Mouse (Mus musculus) stomach, embryonic 15.5 days (tissue): ENCODE data around the gene Pctp. TPM values are rescaled to one million over a fixed set of nuclear protein-coding genes. Genes with fewer than 3 reads are reported as not detected.

Experiments
- ATAC-seq: fragments of 200-750 bp; cut with Nextera tagmentation; 2 replicates; pipeline ENCODE4 v1.8.0; 2017; ENCODE audit warnings: low read depth, moderate number of reproducible peaks, moderate TSS enrichment; ENCODE audit not compliant: insufficient read depth, low FRiP score
- H3K27ac ChIP-seq: fragments of 300-500 bp; sonication (generic); 2 replicates; pipeline ENCODE4 v1.5.1; 2015; ENCODE audit warnings: mild to moderate bottlenecking, inconsistent platforms
- H3K27me3 ChIP-seq: fragments of 300-500 bp; sonication (generic); replicated peaks from 2 replicates; pipeline ENCODE4 v1.6.1; 2015; ENCODE audit warnings: inconsistent platforms
- H3K36me3 ChIP-seq: fragments of 300-500 bp; sonication (generic); 2 replicates; pipeline ENCODE4 v1.6.1; 2015; ENCODE audit warnings: inconsistent platforms
- H3K4me1 ChIP-seq: fragments of 300-500 bp; sonication (generic); 2 replicates; pipeline ENCODE4 v1.6.1; 2015; ENCODE audit warnings: inconsistent platforms
- H3K4me2 ChIP-seq: fragments of 300-500 bp; sonication (generic); 2 replicates; pipeline ENCODE4 v1.6.1; 2015; ENCODE audit warnings: mild to moderate bottlenecking, inconsistent platforms
- H3K4me3 ChIP-seq: fragments of 300-500 bp; sonication (generic); replicated peaks from 2 replicates; pipeline ENCODE4 v1.5.1; 2015; ENCODE audit warnings: inconsistent platforms
- H3K9ac ChIP-seq: fragments of 300-500 bp; sonication (generic); 2 replicates; pipeline ENCODE4 v1.6.1; 2015; ENCODE audit warnings: inconsistent platforms
- H3K9me3 ChIP-seq: fragments of 300-500 bp; sonication (generic); 2 replicates; pipeline ENCODE4 v1.6.1; 2016; ENCODE audit warnings: inconsistent platforms
- WGBS: fragments of 180-500 bp; shearing (Covaris S2); methylation state at CpG from one replicate; pipeline ENCODE4 v1.1.7; 2015; 5-methylcytosine and 5-hydroxymethylcytosine counted together
- polyA plus RNA-seq: library from polyadenylated mRNA; unstranded; fragments of >200 nt; fragmentation: Nextera tagmentation; extraction: Ambion mirVana; gene quantifications from 2 replicates; pipeline ENCODE4 v1.2.1, GENCODE M21; 2015

The Pctp gene
- polyA plus RNA-seq, 1 experiment from 2014 or later = 13.9 TPM

DNA sequence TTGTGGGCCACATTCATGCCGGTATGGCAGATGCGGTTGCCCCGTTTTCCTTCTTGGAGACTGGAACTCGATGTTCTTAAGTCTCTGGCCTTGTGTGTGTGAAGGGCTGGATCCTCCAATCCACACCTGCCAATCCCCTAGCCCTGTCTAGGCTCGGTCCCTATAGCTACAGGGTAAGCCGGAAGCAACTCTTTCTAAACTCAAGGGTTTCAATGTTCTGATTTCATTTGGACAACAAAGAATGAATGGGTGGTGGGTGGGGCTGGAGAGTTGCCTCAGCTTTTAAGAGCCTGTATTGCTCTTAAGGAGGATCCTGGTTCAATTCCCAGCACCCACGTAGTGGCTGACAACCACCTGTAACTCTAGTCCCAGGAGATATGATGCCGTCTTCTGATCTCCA lies 16.2 kb downstream of the Pctp start:
- Histone ChIP-seq H3K4me3 (no peak overlapping the region), H3K4me2 (no peak overlapping the region), H3K27ac (no peak overlapping the region), H3K4me1 (no peaks in the 10 kb centered on the region), H3K36me3 (no peaks in the 10 kb centered on the region), H3K27me3 (no peaks in the 10 kb centered on the region), H3K9ac (no peak overlapping the region), H3K9me3 (no peaks in the 10 kb centered on the region)
- ATAC-seq = no peak
- 83% methylated on average over 8 of the region's 8 CpGs for WGBS

DNA sequence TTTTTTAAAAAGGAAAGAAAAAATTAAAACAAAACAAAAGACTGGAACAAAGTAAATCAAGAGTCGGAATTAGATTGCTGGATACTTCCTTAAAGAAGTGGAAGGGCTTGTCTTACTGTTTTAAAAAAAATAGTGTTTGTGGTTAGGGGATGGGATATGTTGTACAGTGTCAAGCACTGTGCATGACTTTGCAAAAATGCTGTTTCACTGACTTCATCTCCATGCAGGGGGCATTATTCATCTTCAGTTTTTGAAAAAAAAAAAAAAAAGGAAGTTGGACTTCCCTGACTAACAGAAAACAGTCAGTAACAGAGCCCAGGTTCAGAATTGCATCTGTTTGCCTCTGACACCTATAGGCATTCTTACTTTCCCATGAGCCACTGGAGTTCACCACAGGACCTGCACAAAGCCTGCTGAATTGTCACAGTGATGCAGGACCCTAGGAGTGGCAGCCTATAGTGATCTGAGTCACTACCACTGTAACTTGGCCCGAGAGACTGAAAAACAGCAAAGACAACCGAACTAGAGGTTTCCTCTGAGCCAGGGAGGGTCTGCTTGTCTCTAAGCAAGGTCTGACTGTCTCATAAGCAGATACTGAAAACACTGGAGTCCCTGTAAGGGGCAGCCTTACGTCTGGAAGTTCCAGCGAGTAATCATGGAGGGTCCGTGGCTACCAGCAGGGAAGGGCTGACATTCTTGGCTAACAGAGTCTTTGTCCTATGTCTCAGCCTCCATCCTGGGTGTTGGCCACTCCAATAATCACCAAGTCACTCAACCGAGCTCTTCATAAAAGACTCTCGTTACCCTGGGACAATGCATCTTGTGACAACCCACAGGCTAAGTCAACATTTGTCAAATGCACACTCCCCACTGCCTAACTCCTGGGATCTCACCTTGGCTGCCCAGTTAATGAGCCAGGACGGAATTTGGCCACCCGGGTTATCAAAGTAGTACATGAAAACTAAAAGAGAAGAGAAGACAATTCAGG lies 17.2 kb downstream of the Pctp start:
- no peak for ATAC-seq
- Histone ChIP-seq H3K4me1 (no peaks in the 10 kb centered on the region), H3K4me2 (no peak overlapping the region), H3K9me3 (no peaks in the 10 kb centered on the region), H3K9ac (no peak overlapping the region), H3K27me3 (no peaks in the 10 kb centered on the region), H3K27ac (no peak overlapping the region), H3K36me3 (no peaks in the 10 kb centered on the region), H3K4me3 (no peak overlapping the region)
- WGBS = 58% methylated on average over 10 of the region's 10 CpGs

GRCm38 (mm10) chr11:89984436-89984835 lies 18.3 kb downstream of the Pctp start:
- ATAC-seq = no peak
- Histone ChIP-seq H3K4me1 (no peaks in the 10 kb centered on the region), H3K27me3 (no peaks in the 10 kb centered on the region), H3K4me3 (no peak overlapping the region), H3K9ac (no peak overlapping the region), H3K4me2 (no peak overlapping the region), H3K27ac (no peak overlapping the region), H3K36me3 (no peaks in the 10 kb centered on the region), H3K9me3 (no peaks in the 10 kb centered on the region)
- whole genome bisulfite sequencing = 92% methylated on average over 5 of the region's 5 CpGs

DNA sequence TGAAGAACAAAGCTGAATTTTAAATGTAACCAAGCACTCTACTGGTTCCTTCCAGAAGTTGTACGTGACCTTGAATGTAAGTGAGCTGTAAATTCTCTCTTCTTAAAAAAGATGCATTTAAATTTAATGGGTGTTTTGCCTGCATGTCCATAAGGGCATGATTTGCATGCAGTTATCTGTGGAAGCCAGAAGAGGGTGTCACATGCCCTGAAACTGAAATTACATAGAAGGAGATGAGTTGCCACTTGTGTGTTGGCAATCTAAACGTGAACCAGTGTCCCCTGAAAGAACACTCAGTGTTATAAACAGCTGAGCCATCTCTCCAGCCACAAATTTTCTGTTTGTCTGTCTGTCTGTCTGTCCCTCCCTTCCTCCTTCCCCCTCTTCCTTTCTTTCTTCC lies 19.8 kb downstream of the Pctp start:
- Histone ChIP-seq H3K9me3 (no peaks in the 10 kb centered on the region), H3K9ac (no peak overlapping the region), H3K27me3 (no peaks in the 10 kb centered on the region), H3K4me2 (no peak overlapping the region), H3K36me3 (no peaks in the 10 kb centered on the region), H3K4me3 (no peak overlapping the region), H3K27ac (no peak overlapping the region), H3K4me1 (peaks cover 13% of the 10 kb centered on the region; the same call in 1 of the 2 replicates)
- 63% methylated on average over 2 of the region's 2 CpGs for WGBS
- ATAC-seq = no peak

DNA sequence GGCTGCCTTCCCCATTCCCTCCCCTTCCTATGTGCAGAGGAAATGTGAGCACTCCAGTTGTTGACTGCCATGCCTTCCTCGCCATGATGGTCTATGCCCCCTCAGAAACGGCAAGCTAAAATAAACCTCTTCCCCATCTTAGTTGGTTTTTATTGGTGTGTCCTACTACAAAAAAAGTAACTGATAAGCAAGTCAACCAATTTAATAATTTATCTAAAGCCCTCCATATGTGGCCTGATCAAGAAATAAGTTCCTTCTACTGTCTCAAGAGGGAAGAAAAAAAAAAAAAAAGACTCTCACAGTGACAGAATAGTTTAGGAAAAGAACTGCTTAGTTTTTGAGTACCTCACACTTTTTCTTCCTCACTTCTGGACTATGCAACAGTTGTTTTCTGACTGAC lies 22.6 kb downstream of the Pctp start:
- H3K27me3 ChIP-seq = no peaks in the 10 kb centered on the region
- H3K9ac ChIP-seq = no peak overlapping the region
- no peak overlapping the region for H3K4me2 ChIP-seq
- H3K4me3 ChIP-seq = no peak overlapping the region
- H3K27ac ChIP-seq = no peak overlapping the region
- no peaks in the 10 kb centered on the region for H3K9me3 ChIP-seq
- H3K36me3 ChIP-seq = no peaks in the 10 kb centered on the region
- no peak for ATAC-seq
- 97% methylated on average over 2 of the region's 2 CpGs for WGBS
- H3K4me1 ChIP-seq = peaks cover 16% of the 10 kb centered on the region

GRCm38 (mm10) chr11:89978914-89979818 lies 23.5 kb downstream of the Pctp start:
- no peaks in the 10 kb centered on the region for H3K9me3 ChIP-seq
- no peak overlapping the region for H3K9ac ChIP-seq
- no peaks in the 10 kb centered on the region for H3K27me3 ChIP-seq
- H3K36me3 ChIP-seq = no peaks in the 10 kb centered on the region
- H3K27ac ChIP-seq = peak overlapping the region; percentile 46
- peaks cover 16% of the 10 kb centered on the region for H3K4me1 ChIP-seq
- H3K4me3 ChIP-seq = no peak overlapping the region
- H3K4me2 ChIP-seq = peak overlapping the region; percentile 16; the same call in 1 of the 2 replicates
- 39% methylated on average over 11 of the region's 11 CpGs for WGBS
- no peak for ATAC-seq

GRCm38 (mm10) chr11:89978353-89978831 lies 24.3 kb downstream of the Pctp start:
- peak; percentile 58; the same call in 1 of the 2 replicates for ATAC-seq
- no peaks in the 10 kb centered on the region for H3K27me3 ChIP-seq
- 9% methylated on average over 11 of the region's 11 CpGs for WGBS

GRCm38 (mm10) chr11:89977746-89978352 lies 24.8 kb downstream of the Pctp start:
- H3K4me1 ChIP-seq = peaks cover 16% of the 10 kb centered on the region
- no peaks in the 10 kb centered on the region for H3K27me3 ChIP-seq
- H3K4me2 ChIP-seq = peak overlapping the region; percentile 16; the same call in 1 of the 2 replicates
- H3K36me3 ChIP-seq = no peaks in the 10 kb centered on the region
- H3K9ac ChIP-seq = no peak overlapping the region
- H3K4me3 ChIP-seq = no peak overlapping the region
- H3K27ac ChIP-seq = peak overlapping the region; percentile 44
- no peaks in the 10 kb centered on the region for H3K9me3 ChIP-seq
- WGBS = 46% methylated on average over 7 of the region's 7 CpGs
- no peak for ATAC-seq

More at GRCm38 (mm10) chr11:89978353-89978831, 24.3 kb downstream of the Pctp start:
- Histone ChIP-seq H3K4me2 (peak overlapping the region; percentile 16), H3K4me1 (peaks cover 16% of the 10 kb centered on the region), H3K36me3 (no peaks in the 10 kb centered on the region), H3K9ac (no peak overlapping the region), H3K9me3 (no peaks in the 10 kb centered on the region), H3K4me3 (no peak overlapping the region), H3K27ac (peak overlapping the region; percentile 46)

DNA sequence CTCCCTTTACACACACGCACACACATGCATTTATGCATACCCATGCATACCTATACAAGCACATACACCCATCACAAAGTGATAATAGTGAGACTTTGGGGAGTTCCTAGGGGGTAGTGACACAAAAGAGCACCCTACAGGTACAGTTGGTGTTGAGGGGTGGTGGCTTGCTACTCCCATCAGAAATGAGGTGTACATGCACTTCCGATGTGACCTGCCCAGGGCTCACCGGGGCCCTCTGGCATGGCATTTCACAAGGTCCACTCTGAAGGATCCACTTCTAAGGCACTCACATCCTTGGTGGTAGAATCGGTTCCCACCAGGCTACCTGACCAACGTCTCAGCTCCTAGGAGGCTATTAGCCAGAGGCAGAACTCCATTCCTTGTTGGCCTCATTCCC lies 26.3 kb downstream of the Pctp start:
- 91% methylated on average over 5 of the region's 5 CpGs for WGBS
- H3K27ac ChIP-seq = no peak overlapping the region
- no peaks in the 10 kb centered on the region for H3K9me3 ChIP-seq
- H3K4me2 ChIP-seq = no peak overlapping the region
- H3K4me1 ChIP-seq = peaks cover 16% of the 10 kb centered on the region
- no peak overlapping the region for H3K4me3 ChIP-seq
- H3K27me3 ChIP-seq = no peaks in the 10 kb centered on the region
- no peaks in the 10 kb centered on the region for H3K36me3 ChIP-seq
- no peak overlapping the region for H3K9ac ChIP-seq
- no peak for ATAC-seq

- 46% methylated on average over 3 of the region's 3 CpGs for WGBS
- Histone ChIP-seq H3K4me3 (no peak overlapping the region), H3K9ac (no peak overlapping the region), H3K9me3 (no peaks in the 10 kb centered on the region), H3K36me3 (no peaks in the 10 kb centered on the region), H3K27ac (no peak overlapping the region), H3K4me2 (no peak overlapping the region), H3K4me1 (no peaks in the 10 kb centered on the region), H3K27me3 (no peaks in the 10 kb centered on the region)
- no peak for ATAC-seq
Observed at GRCm38 (mm10) chr11:89971296-89971695, 31.4 kb downstream of the Pctp start.

- WGBS = 39% methylated on average over 4 of the region's 4 CpGs
- H3K4me3 ChIP-seq = no peak overlapping the region
- H3K4me2 ChIP-seq = no peak overlapping the region
- no peaks in the 10 kb centered on the region for H3K4me1 ChIP-seq
- ATAC-seq = no peak
- no peaks in the 10 kb centered on the region for H3K27me3 ChIP-seq
- no peaks in the 10 kb centered on the region for H3K9me3 ChIP-seq
- no peak overlapping the region for H3K27ac ChIP-seq
- H3K36me3 ChIP-seq = no peaks in the 10 kb centered on the region
- no peak overlapping the region for H3K9ac ChIP-seq
Observed at GRCm38 (mm10) chr11:89970726-89971125, 32.0 kb downstream of the Pctp start.
